Mouse (Mus musculus): ENCODE results near the gene Hs6st3.

Hs6st3 gene

DNA sequence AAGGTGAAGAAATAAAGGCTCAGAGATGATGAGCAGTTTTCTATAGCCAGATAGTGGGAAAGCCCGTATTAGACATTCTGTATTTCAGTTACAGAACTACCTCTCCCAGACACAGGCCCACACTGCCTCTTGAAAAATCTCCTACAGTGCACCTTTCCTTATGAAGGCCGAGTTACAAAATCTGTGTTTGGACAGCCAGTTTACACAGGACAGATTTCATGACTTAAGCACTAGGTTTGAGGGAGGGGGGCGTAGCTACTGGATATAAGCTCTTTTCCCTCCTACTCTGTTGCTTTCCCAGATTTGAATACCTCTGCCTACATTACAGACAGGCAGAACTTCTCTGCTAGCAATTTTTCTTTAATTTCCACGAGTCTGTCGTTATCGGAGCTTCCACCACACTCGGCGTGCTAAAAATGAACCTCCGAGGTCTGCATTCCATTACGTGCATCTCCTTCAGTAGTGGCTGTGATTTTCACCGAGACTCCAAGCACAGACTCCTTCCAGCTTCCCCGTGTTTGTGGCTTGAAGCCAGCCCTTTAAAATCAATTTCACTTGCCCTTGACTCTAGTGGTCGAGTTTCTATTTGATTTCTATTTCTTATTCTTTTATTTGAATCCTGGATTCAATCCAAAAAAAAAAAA, 770.0 kb downstream of the Hs6st3 start:
- DNase-seq (ENCODE audit: low spot score): no peak

- no peak for DNase-seq (ENCODE audit: low spot score)
Observed at GRCm38 (mm10) chr14:119914508-119914907, 776.4 kb downstream of the Hs6st3 start.

DNA sequence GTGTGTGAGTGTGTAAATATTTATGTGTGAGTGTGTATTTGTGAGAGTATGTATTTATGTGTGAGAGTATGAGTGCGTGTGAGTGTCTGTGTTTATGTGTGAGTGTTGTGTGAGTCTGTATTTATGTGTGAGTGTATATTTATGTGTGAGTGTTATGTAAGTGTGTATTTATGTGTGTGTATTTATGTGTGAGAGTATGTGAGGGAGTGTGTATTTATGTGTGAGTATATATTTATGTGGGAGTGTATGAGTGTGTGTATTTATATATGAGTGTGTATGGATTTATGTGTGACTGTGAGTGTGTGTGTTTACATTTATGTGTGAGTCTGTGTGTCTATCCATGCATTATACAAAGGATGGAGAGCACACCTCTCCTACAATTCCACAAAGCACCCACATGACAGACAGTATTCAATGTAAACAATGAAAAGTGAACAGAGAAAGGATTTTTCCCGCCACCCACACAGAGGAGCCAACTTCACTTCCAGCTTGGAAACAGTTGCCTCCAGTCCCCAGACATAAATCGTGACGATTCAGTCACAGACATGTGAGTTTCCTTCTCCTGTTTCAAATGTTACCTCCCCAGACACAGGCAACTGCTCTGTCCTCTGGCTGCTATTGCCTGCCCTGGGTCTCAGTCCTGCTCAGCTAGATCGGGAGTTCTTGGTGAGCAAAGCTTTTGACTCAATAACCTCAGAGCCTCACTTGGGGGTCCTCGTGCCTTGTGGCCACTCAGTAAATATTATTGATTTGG, 780.3 kb downstream of the Hs6st3 start:
- no peak for DNase-seq (ENCODE audit: low spot score)

DNA sequence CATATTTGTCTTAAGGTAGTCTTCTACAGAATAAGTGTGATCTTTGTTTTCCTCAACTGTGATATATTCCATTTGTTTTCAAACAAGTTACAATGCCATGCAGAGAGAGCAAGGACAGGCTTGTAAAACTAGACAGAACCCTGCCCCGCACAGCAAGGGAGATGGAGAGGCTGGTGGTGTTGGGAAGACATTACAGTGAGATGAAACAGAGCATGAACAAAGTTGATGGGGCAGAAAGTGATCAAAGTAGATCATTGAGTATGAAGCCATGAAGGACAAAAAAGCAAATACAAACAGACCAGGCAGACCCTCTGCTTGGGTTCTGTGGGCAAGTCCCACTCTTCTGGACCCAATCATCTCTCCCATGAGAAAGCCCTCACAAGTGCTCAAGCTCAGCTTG, 781.0 kb downstream of the Hs6st3 start:
- DNase-seq (ENCODE audit: low spot score): no peak
